Mouse (Mus musculus) forebrain, embryonic 13.5 days (tissue): Measurements from ENCODE around the gene Gm11060. TPM values are rescaled to one million over a fixed set of nuclear protein-coding genes. Genes with fewer than 3 reads are reported as not detected.

Experiments
- ATAC-seq: fragments of 200-750 bp; cut with Nextera tagmentation; 2 replicates; pipeline ENCODE4 v1.8.0; 2017
- H3K27ac ChIP-seq: fragments of 300-500 bp; sonication (generic); 2 replicates; pipeline ENCODE4 v1.5.1; 2015; ENCODE audit warnings: inconsistent platforms, mild to moderate bottlenecking, moderate library complexity
- H3K27me3 ChIP-seq: fragments of 300-500 bp; sonication (generic); 2 replicates; pipeline ENCODE4 v1.6.1; 2015; ENCODE audit warnings: mild to moderate bottlenecking, inconsistent platforms
- H3K36me3 ChIP-seq: fragments of 300-500 bp; sonication (generic); 2 replicates; pipeline ENCODE4 v1.6.1; 2015; ENCODE audit warnings: mild to moderate bottlenecking, inconsistent platforms; ENCODE audit not compliant: poor library complexity, severe bottlenecking
- H3K4me1 ChIP-seq: fragments of 300-500 bp; sonication (generic); 2 replicates; pipeline ENCODE4 v1.6.1; 2015; ENCODE audit warnings: inconsistent platforms
- H3K4me2 ChIP-seq: fragments of 300-500 bp; sonication (generic); 2 replicates; pipeline ENCODE4 v1.6.1; 2015; ENCODE audit warnings: inconsistent platforms, mild to moderate bottlenecking, moderate library complexity
- H3K4me3 ChIP-seq: fragments of 300-500 bp; sonication (generic); 2 replicates; pipeline ENCODE4 v1.5.1; 2015; ENCODE audit warnings: mild to moderate bottlenecking, inconsistent platforms
- H3K9ac ChIP-seq: fragments of 300-500 bp; sonication (generic); 2 replicates; pipeline ENCODE4 v1.6.1; 2015; ENCODE audit warnings: mild to moderate bottlenecking, inconsistent platforms
- H3K9me3 ChIP-seq: fragments of 300-500 bp; sonication (generic); replicated peaks from 2 replicates; pipeline ENCODE4 v1.6.1; 2016; ENCODE audit warnings: inconsistent platforms
- WGBS: fragments of 180-500 bp; shearing (Covaris S2); methylation state at CpG from one replicate; pipeline ENCODE4 v1.1.7; 2015; 5-methylcytosine and 5-hydroxymethylcytosine counted together
- polyA plus RNA-seq: library from polyadenylated mRNA; unstranded; fragments of >200 nt; fragmentation: Nextera tagmentation; extraction: Ambion mirVana; gene quantifications from 2 replicates; pipeline ENCODE4 v1.2.1, GENCODE M21; 2015

Gene Gm11060
- polyA plus RNA-seq, 1 experiment from 2014 or later, result not detected

- H3K4me1 ChIP-seq, result peaks cover 19% of the 10 kb centered on the region
- no peak for ATAC-seq
- no peak overlapping the region for H3K4me3 ChIP-seq
- no peaks in the 10 kb centered on the region for H3K9me3 ChIP-seq
- WGBS, result under 1% methylated on average over 27 of the region's 27 CpGs
- no peak overlapping the region for H3K9ac ChIP-seq
- H3K27ac ChIP-seq, result no peak overlapping the region
- H3K4me2 ChIP-seq, result peak overlapping the region; percentile 18; the same call in 1 of the 2 replicates
- peaks cover 97% of the 10 kb centered on the region for H3K27me3 ChIP-seq
- H3K36me3 ChIP-seq, result no peaks in the 10 kb centered on the region
These were observed 31.1 kb downstream of the Gm11060 start for GRCm38 (mm10) chr2:105122886-105123285.

- Histone ChIP-seq H3K9me3 (no peaks in the 10 kb centered on the region), H3K4me1 (peaks cover 19% of the 10 kb centered on the region), H3K4me2 (no peak overlapping the region), H3K27me3 (peaks cover 98% of the 10 kb centered on the region), H3K36me3 (no peaks in the 10 kb centered on the region), H3K4me3 (no peak overlapping the region), H3K27ac (no peak overlapping the region), H3K9ac (no peak overlapping the region)
- WGBS, result 2% methylated on average over 8 of the region's 8 CpGs
- ATAC-seq, result no peak
These were observed 31.6 kb downstream of the Gm11060 start for GRCm38 (mm10) chr2:105123431-105123830.

GRCm38 (mm10) chr2:105123881-105124280 lies 32.1 kb downstream of the Gm11060 start:
- ATAC-seq, result no peak
- Histone ChIP-seq H3K4me2 (no peak overlapping the region), H3K27me3 (peaks cover 98% of the 10 kb centered on the region), H3K36me3 (no peaks in the 10 kb centered on the region), H3K9me3 (no peaks in the 10 kb centered on the region), H3K4me1 (peaks cover 19% of the 10 kb centered on the region), H3K27ac (no peak overlapping the region), H3K9ac (no peak overlapping the region), H3K4me3 (no peak overlapping the region)
- 2% methylated on average over 9 of the region's 9 CpGs for WGBS

- Histone ChIP-seq H3K4me1 (peaks cover 19% of the 10 kb centered on the region), H3K9ac (no peak overlapping the region), H3K9me3 (no peaks in the 10 kb centered on the region), H3K4me2 (no peak overlapping the region), H3K27ac (no peak overlapping the region), H3K27me3 (peaks cover 98% of the 10 kb centered on the region), H3K4me3 (no peak overlapping the region), H3K36me3 (no peaks in the 10 kb centered on the region)
- no peak for ATAC-seq
- under 1% methylated on average over 7 of the region's 7 CpGs for WGBS
These were observed 32.6 kb downstream of the Gm11060 start for GRCm38 (mm10) chr2:105124391-105124790.

GRCm38 (mm10) chr2:105125205-105125604 lies 33.4 kb downstream of the Gm11060 start:
- peaks cover 98% of the 10 kb centered on the region for H3K27me3 ChIP-seq
- no peak for ATAC-seq
- H3K9ac ChIP-seq, result no peak overlapping the region
- no peaks in the 10 kb centered on the region for H3K9me3 ChIP-seq
- no peak overlapping the region for H3K4me2 ChIP-seq
- no peak overlapping the region for H3K4me3 ChIP-seq
- under 1% methylated on average over 8 of the region's 8 CpGs for WGBS
- peaks cover 19% of the 10 kb centered on the region for H3K4me1 ChIP-seq
- H3K36me3 ChIP-seq, result no peaks in the 10 kb centered on the region
- no peak overlapping the region for H3K27ac ChIP-seq

GRCm38 (mm10) chr2:105125641-105126040 lies 33.8 kb downstream of the Gm11060 start:
- Histone ChIP-seq H3K9ac (no peak overlapping the region), H3K27me3 (peaks cover 98% of the 10 kb centered on the region), H3K9me3 (no peaks in the 10 kb centered on the region), H3K4me2 (no peak overlapping the region), H3K4me1 (peaks cover 21% of the 10 kb centered on the region), H3K36me3 (no peaks in the 10 kb centered on the region), H3K4me3 (no peak overlapping the region), H3K27ac (no peak overlapping the region)
- ATAC-seq, result no peak
- 2% methylated on average over 15 of the region's 15 CpGs for WGBS

- peak within 1 kb of the TSS; percentile 21; the same call in 1 of the 2 replicates for H3K9ac ChIP-seq
- peak within 1 kb of the TSS; percentile 53 for H3K4me2 ChIP-seq
- ATAC-seq, result peak; percentile 74
- H3K4me3 ChIP-seq, result peak within 1 kb of the TSS; percentile 30
- WGBS, result 0% methylated on average over 25 of the region's 25 CpGs
- no peaks in the 10 kb centered on the region for H3K36me3 ChIP-seq
- H3K27me3 ChIP-seq, result peaks cover 98% of the 10 kb centered on the region
- H3K4me1 ChIP-seq, result peaks cover 23% of the 10 kb centered on the region
- H3K27ac ChIP-seq, result no peak within 1 kb of the TSS
- H3K9me3 ChIP-seq, result no peaks in the 10 kb centered on the region
These were observed 34.5 kb downstream of the Gm11060 start, which contains the start of gene Wt1 for GRCm38 (mm10) chr2:105126279-105126678. TSS of gene Wt1 (plus strand) at chr2:105126529.

- peak overlapping the region; percentile 30 for H3K4me3 ChIP-seq
- WGBS, result under 1% methylated on average over 86 of the region's 92 CpGs
These were observed 35.1 kb downstream of the Gm11060 start for GRCm38 (mm10) chr2:105126691-105127530.

GRCm38 (mm10) chr2:105127531-105128480 lies 36.0 kb downstream of the Gm11060 start:
- Histone ChIP-seq H3K27ac (no peak overlapping the region), H3K4me1 (peaks cover 21% of the 10 kb centered on the region), H3K4me3 (no peak overlapping the region; the same call in 1 of the 2 replicates), H3K9me3 (no peaks in the 10 kb centered on the region), H3K36me3 (no peaks in the 10 kb centered on the region), H3K4me2 (peak overlapping the region; percentile 53), H3K9ac (no peak overlapping the region), H3K27me3 (peaks cover 99% of the 10 kb centered on the region)
- ATAC-seq, result 0 out of 2 replicates have a peak, but pooled peaks have one; percentile 5
- WGBS, result under 1% methylated on average over 52 of the region's 52 CpGs

More at GRCm38 (mm10) chr2:105126691-105127530, 35.1 kb downstream of the Gm11060 start:
- Histone ChIP-seq H3K36me3 (no peaks in the 10 kb centered on the region), H3K9me3 (no peaks in the 10 kb centered on the region), H3K4me2 (peak overlapping the region; percentile 53), H3K4me1 (peaks cover 23% of the 10 kb centered on the region), H3K27ac (no peak overlapping the region), H3K9ac (peak overlapping the region; percentile 21; the same call in 1 of the 2 replicates), H3K27me3 (peaks cover 98% of the 10 kb centered on the region)
- ATAC-seq, result peak; percentile 29

- Histone ChIP-seq H3K27me3 (peaks cover 100% of the 10 kb centered on the region), H3K4me2 (no peak overlapping the region), H3K27ac (no peak overlapping the region), H3K9me3 (no peaks in the 10 kb centered on the region), H3K4me3 (no peak overlapping the region), H3K4me1 (peaks cover 18% of the 10 kb centered on the region), H3K9ac (no peak overlapping the region), H3K36me3 (no peaks in the 10 kb centered on the region)
- no peak for ATAC-seq
- 2% methylated on average over 12 of the region's 12 CpGs for WGBS
These were observed 36.7 kb downstream of the Gm11060 start for GRCm38 (mm10) chr2:105128564-105128963.

- ATAC-seq, result no peak
- peaks cover 22% of the 10 kb centered on the region for H3K4me1 ChIP-seq
- no peak overlapping the region for H3K9ac ChIP-seq
- H3K9me3 ChIP-seq, result no peaks in the 10 kb centered on the region
- peak overlapping the region; percentile 33 for H3K4me2 ChIP-seq
- 0 out of 2 replicates have a peak overlapping the region, but pooled peaks have one; percentile 6 for H3K4me3 ChIP-seq
- H3K27ac ChIP-seq, result no peak overlapping the region
- WGBS, result under 1% methylated on average over 32 of the region's 32 CpGs
- H3K36me3 ChIP-seq, result no peaks in the 10 kb centered on the region
- peaks cover 100% of the 10 kb centered on the region for H3K27me3 ChIP-seq
These were observed 38.7 kb downstream of the Gm11060 start for GRCm38 (mm10) chr2:105130351-105131060.
